Mouse (Mus musculus) forebrain, embryonic 16.5 days (tissue): ENCODE data around the gene Icam1. TPM values are rescaled to one million over a fixed set of nuclear protein-coding genes. Genes with fewer than 3 reads are reported as not detected.
A peak's percentile ranks its signal among the peaks of the same experiment; 100 is the strongest.

ENCODE experiments used
- ATAC-seq: fragments of 200-750 bp; cut with Nextera tagmentation; 2 replicates; pipeline ENCODE4 v1.8.0; 2017; ENCODE audit warnings: mild to moderate bottlenecking, moderate library complexity
- H3K27ac ChIP-seq: fragments of 300-500 bp; sonication (generic); 2 replicates; pipeline ENCODE4 v1.5.1; 2014; ENCODE audit warnings: low read length, control low read depth
- H3K27me3 ChIP-seq: fragments of 300-500 bp; sonication (generic); replicated peaks from 2 replicates; pipeline ENCODE4 v1.6.1; 2014; ENCODE audit warnings: low read length; ENCODE audit not compliant: control insufficient read depth, insufficient read depth
- H3K36me3 ChIP-seq: fragments of 300-500 bp; sonication (generic); 2 replicates; pipeline ENCODE4 v1.6.1; 2014; ENCODE audit not compliant: control insufficient read depth, insufficient read depth
- H3K4me1 ChIP-seq: fragments of 300-500 bp; sonication (generic); replicated peaks from 2 replicates; pipeline ENCODE4 v1.6.1; 2014; ENCODE audit warnings: low read length; ENCODE audit not compliant: control insufficient read depth, insufficient read depth
- H3K4me2 ChIP-seq: fragments of 300-500 bp; sonication (generic); 2 replicates; pipeline ENCODE4 v1.6.1; 2014; ENCODE audit warnings: mild to moderate bottlenecking, low read length, control low read depth
- H3K4me3 ChIP-seq: fragments of 300-500 bp; sonication (generic); replicated peaks from 2 replicates; pipeline ENCODE4 v1.5.1; 2014; ENCODE audit warnings: mild to moderate bottlenecking, low read length, control low read depth
- H3K9ac ChIP-seq: fragments of 300-500 bp; sonication (generic); replicated peaks from 2 replicates; pipeline ENCODE4 v1.6.1; 2014; ENCODE audit warnings: low read depth, low read length, control low read depth
- H3K9me3 ChIP-seq: fragments of 300-500 bp; sonication (generic); 2 replicates; pipeline ENCODE4 v1.6.1; 2016; ENCODE audit warnings: low read length; ENCODE audit not compliant: control insufficient read depth
- WGBS: fragments of 180-500 bp; shearing (Covaris S2); extraction: QIAGEN DNeasy Blood & Tissue Kit; methylation state at CpG from one replicate; pipeline ENCODE4 v1.1.7; 2014; 5-methylcytosine and 5-hydroxymethylcytosine counted together
- polyA plus RNA-seq: library from polyadenylated mRNA; unstranded; fragments of >200 nt; fragmentation: Nextera tagmentation; extraction: Ambion mirVana; gene quantifications from 2 replicates; pipeline ENCODE4 v1.2.1, GENCODE M21; 2015

Icam1 gene
- polyA plus RNA-seq, 1 experiment from 2014 or later: 3.3 TPM

DNA sequence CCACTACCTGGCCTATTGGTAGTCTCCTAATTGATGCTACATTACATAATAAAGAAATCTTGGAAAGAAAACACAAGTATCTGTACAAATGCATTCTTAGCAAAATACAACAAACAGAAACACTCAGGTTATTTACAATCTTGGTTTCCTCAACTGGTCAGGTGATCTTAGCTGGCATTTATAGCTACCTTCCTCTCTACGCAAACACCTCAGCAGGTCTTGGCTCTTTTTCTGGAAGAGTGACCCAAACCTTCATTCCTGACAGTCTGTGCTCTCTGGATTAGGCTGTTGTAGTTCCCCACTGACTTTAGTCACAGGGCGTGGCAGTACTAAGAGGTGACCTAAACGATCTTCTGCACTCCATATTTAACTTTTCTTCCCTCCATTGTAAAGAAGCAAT is 29.4 kb downstream of the Icam1 start:
- Histone ChIP-seq H3K4me1 (no peaks in the 10 kb centered on the region), H3K36me3 (no peaks in the 10 kb centered on the region), H3K27me3 (0 out of 2 replicates have a peak, but pooled peaks cover 3% of the 10 kb centered on the region), H3K9ac (no peak overlapping the region), H3K4me2 (no peak overlapping the region), H3K9me3 (no peaks in the 10 kb centered on the region), H3K27ac (no peak overlapping the region), H3K4me3 (no peak overlapping the region)
- WGBS: 80% methylated on average over 3 of the region's 3 CpGs
- no peak for ATAC-seq

DNA sequence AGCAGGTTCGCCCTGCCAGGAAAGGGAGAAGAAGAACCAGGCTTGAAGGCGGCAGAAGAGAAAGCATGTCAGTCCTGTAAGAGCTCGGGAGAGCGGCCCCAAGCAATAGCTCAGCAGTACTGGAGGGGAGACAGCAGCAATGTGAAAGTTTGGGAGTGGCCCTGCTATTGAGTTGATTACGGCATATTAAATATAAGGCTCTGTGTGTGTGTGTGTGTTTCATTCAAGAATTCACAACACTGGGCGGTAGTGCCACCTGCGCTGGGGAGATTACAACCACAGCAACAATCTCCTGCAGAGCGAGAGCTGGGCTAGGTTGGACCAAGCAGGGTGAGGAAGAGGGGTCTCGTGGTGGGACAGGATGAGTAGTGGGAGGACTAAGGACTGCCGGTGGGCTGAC is 35.8 kb downstream of the Icam1 start:
- no peaks in the 10 kb centered on the region for H3K36me3 ChIP-seq
- H3K4me3 ChIP-seq: no peak overlapping the region
- no peak for ATAC-seq
- no peak overlapping the region for H3K4me2 ChIP-seq
- no peaks in the 10 kb centered on the region for H3K27me3 ChIP-seq
- H3K4me1 ChIP-seq: no peaks in the 10 kb centered on the region
- WGBS: 70% methylated on average over 10 of the region's 10 CpGs
- no peak overlapping the region for H3K27ac ChIP-seq
- no peaks in the 10 kb centered on the region for H3K9me3 ChIP-seq
- no peak overlapping the region for H3K9ac ChIP-seq

DNA sequence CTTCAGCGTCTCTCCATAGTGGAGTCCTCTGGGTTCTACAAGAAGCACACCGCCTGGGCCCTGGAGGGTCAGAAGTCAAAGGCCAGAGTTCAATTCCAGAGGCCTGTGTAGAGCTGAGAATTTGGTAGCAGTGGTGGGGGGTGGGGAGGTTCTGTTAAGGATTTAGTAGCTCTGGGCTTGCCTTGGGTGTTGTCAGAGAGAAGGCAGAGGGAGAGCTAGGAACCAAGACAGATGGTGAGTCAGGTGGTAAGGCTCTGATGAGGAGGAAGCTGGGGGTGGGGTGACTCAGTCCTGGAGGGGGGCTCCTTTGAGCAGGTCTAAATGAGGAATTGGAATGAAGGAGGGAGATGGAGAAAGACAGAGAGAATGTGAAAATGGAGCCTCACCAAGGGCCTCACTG is 47.1 kb downstream of the Icam1 start:
- Histone ChIP-seq H3K4me3 (no peak overlapping the region), H3K9me3 (no peaks in the 10 kb centered on the region), H3K4me2 (no peak overlapping the region), H3K9ac (no peak overlapping the region), H3K27ac (no peak overlapping the region), H3K27me3 (no peaks in the 10 kb centered on the region), H3K36me3 (peaks cover 10% of the 10 kb centered on the region), H3K4me1 (no peaks in the 10 kb centered on the region)
- ATAC-seq: no peak
- WGBS: 87% methylated on average over 2 of the region's 2 CpGs

DNA sequence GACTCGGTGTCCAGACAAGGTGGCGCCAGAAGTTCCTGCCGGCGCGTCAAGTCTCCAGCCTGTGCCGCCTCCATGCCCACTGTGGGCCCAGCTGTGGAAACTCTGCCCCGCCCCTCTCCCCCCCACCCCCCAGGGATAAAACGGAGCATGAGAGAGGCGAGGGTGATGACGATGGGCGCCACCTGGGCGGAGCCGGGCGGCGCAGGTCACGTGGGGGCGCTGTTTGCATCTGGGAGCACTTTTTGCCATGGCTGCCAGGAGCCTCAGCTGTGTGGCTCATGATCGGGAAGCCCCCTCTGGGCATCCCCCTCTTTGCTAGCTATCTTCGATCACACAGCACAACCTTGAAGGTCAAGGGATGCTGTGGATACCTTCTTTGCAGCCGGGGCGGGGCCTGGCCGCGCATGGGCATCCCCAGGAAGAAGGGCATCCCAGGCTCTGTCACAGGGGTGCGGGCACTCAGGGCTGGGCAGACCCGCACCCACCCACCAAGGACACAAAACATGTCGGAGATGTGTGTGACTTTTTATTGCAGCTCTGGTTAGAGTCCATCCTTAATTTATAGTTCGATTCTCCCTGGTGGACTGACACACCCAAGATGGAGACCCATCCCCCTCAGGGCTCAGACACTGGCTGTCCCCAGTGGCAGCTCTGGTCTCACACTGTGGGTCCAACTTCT is 51.4 kb downstream of the Icam1 start, which contains the start of gene Zglp1:
Gene Zglp1 (minus strand): TSS at position 88 of the 679 bp plus-strand sequence.
- no peak for ATAC-seq
- no peak within 1 kb of the TSS for H3K9ac ChIP-seq
- no peaks in the 10 kb centered on the region for H3K27me3 ChIP-seq
- 86% methylated on average over 27 of the region's 27 CpGs for WGBS
- no peak within 1 kb of the TSS for H3K4me3 ChIP-seq
- no peak within 1 kb of the TSS for H3K27ac ChIP-seq
- peaks cover under 1% of the 10 kb centered on the region; the same call in 1 of the 2 replicates for H3K4me1 ChIP-seq
- H3K36me3 ChIP-seq: peaks cover 10% of the 10 kb centered on the region
- H3K4me2 ChIP-seq: no peak within 1 kb of the TSS
- no peaks in the 10 kb centered on the region for H3K9me3 ChIP-seq

DNA sequence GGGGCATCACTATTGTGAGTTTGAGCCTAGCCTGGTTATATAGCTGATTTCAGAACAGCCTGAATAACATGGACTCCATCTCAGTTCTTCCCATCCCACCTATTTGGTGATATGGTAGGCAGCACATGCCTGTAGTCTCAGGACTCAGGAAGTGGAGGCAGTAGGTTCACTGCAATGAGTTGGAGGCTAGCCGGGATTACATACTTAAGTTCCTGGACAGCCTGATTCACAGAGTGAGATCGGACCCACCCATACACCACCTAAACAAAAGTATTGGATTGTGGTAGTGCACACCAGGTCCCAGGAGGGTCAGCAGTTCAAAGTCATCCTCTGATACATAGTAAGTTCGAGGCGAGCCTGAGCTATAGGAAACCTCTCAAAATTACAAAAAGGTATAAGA is 56.9 kb downstream of the Icam1 start:
- Histone ChIP-seq H3K27ac (no peak overlapping the region), H3K4me3 (peak overlapping the region; percentile 92), H3K9me3 (no peaks in the 10 kb centered on the region), H3K27me3 (no peaks in the 10 kb centered on the region), H3K4me1 (peaks cover 15% of the 10 kb centered on the region), H3K9ac (peak overlapping the region; percentile 88), H3K36me3 (peaks cover 10% of the 10 kb centered on the region), H3K4me2 (peak overlapping the region; percentile 96)
- ATAC-seq: 0 out of 2 replicates have a peak, but pooled peaks have one; percentile 1
- WGBS: 15% methylated on average over 4 of the region's 4 CpGs

DNA sequence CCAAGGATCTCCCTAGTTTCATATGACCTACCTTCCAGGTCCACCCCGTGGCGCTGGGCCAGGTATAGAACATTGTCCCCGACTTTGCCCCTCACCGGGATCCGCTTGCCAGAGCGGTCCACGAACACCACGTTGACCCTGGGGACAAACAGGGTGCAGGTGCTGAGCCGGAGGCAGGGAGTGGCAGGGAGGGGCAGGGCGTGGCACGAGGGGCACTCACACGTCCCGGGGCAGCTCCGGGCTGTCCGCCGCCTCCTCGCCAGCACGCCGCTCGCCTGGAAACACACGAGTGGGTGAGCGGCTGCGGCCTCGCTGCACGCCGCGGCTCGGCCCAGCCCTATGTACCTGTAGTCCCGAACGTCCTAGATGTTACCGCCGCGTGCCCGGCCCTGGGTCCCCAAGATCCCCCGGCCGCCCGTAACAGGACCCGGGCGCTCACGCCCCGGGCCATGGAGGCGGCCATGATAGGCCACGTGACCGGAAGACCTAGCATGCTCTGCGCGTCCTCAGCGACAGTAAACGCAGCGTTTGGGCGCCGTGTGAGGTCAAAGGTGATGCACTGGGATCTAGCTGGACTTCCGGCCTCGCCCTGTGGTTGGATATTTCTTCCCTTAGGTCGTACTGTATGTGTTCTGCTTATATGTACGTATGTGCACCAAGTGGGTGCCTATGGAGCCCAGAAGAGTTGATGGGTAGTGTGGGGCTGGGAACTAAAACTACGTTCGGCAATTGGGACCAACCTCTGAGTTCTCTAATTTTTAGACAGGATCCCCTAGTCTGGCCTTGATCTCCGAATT is 57.5 kb downstream of the Icam1 start, which contains the start of the genes Gm49373 and Fdx1l:
Gene Gm49373 (minus strand): TSS at position 53 of the 797 bp plus-strand sequence.
Gene Fdx1l (minus strand): TSS at position 571 of the 797 bp plus-strand sequence.
- H3K4me1 ChIP-seq: peaks cover 15% of the 10 kb centered on the region
- no peaks in the 10 kb centered on the region for H3K27me3 ChIP-seq
- H3K27ac ChIP-seq: peak within 1 kb of the TSS; percentile 61
- H3K9ac ChIP-seq: peak within 1 kb of the TSS; percentile 88
- 1% methylated on average over 58 of the region's 58 CpGs for WGBS
- peak; percentile 96 for ATAC-seq
- H3K36me3 ChIP-seq: peaks cover 10% of the 10 kb centered on the region
- peak within 1 kb of the TSS; percentile 92 for H3K4me3 ChIP-seq
- peak within 1 kb of the TSS; percentile 96 for H3K4me2 ChIP-seq
- H3K9me3 ChIP-seq: no peaks in the 10 kb centered on the region

DNA sequence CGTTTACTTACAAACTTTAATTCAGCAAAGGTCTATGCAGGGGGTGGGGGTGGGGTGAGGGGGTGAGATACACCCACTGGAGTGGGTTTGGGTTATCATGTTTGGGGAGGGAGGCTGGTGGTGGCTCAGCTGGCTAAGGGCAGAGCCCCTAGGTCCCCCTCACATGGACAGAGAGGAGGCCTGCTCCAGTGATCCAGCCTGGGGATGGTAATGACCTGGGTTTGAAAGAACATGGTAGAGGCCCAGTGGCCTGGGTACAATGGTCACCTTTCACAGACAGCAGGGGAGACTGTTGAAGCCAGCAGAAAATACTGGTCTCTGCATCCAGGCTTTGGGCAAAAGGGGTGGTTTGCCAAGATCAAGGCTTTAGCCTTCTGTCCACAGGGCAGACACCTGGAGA is 58.4 kb downstream of the Icam1 start:
- Histone ChIP-seq H3K9me3 (no peaks in the 10 kb centered on the region), H3K27ac (no peak overlapping the region), H3K9ac (no peak overlapping the region), H3K4me1 (peaks cover 15% of the 10 kb centered on the region), H3K4me2 (no peak overlapping the region; the same call in 1 of the 2 replicates), H3K4me3 (no peak overlapping the region), H3K27me3 (no peaks in the 10 kb centered on the region), H3K36me3 (peaks cover 18% of the 10 kb centered on the region)
- WGBS: 93% methylated on average over 1 of the region's 1 CpGs
- no peak for ATAC-seq

DNA sequence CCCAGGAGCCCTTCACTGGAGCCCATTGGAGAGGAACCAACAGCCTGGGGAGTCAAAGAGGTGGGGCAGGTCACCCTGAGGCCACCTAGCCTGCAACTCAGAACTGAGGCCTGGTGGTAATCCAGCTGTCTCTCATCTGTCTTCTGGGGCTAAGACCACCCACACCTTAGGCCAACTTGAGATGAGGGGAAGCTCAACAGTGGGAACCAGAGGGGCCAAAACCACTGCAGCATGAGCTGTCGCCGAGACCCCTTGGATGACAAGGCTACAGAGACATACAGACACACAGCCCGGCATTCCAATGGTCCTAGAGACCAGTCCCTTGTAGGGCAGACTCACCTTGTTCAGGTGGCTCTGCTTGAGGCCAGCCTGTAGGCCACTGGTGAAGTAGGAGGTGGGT is 59.8 kb downstream of the Icam1 start:
- no peaks in the 10 kb centered on the region for H3K27me3 ChIP-seq
- no peak overlapping the region for H3K4me2 ChIP-seq
- peaks cover 31% of the 10 kb centered on the region for H3K36me3 ChIP-seq
- WGBS: 96% methylated on average over 3 of the region's 3 CpGs
- peaks cover 15% of the 10 kb centered on the region for H3K4me1 ChIP-seq
- H3K27ac ChIP-seq: no peak overlapping the region
- no peak overlapping the region for H3K4me3 ChIP-seq
- no peaks in the 10 kb centered on the region for H3K9me3 ChIP-seq
- no peak for ATAC-seq
- H3K9ac ChIP-seq: no peak overlapping the region
